Mouse (Mus musculus) hindbrain, embryonic 13.5 days (tissue): Measurements from ENCODE around the gene Antxr2. TPM values are rescaled to one million over a fixed set of nuclear protein-coding genes. Genes with fewer than 3 reads are reported as not detected.

Source experiments
- ATAC-seq: fragments of 200-750 bp; cut with Nextera tagmentation; 2 replicates; pipeline ENCODE4 v1.8.0; 2017; ENCODE audit warnings: moderate TSS enrichment; ENCODE audit not compliant: low FRiP score
- H3K27ac ChIP-seq: fragments of 300-500 bp; sonication (generic); 2 replicates; pipeline ENCODE4 v1.5.1; 2015; ENCODE audit warnings: inconsistent platforms, mild to moderate bottlenecking, moderate library complexity
- H3K27me3 ChIP-seq: fragments of 300-500 bp; sonication (generic); 2 replicates; pipeline ENCODE4 v1.6.1; 2015; ENCODE audit warnings: mild to moderate bottlenecking, inconsistent platforms
- H3K36me3 ChIP-seq: fragments of 300-500 bp; sonication (generic); 2 replicates; pipeline ENCODE4 v1.6.1; 2015; ENCODE audit warnings: mild to moderate bottlenecking, inconsistent platforms
- H3K4me1 ChIP-seq: fragments of 300-500 bp; sonication (generic); replicated peaks from 2 replicates; pipeline ENCODE4 v1.6.1; 2015; ENCODE audit warnings: inconsistent platforms
- H3K4me2 ChIP-seq: fragments of 300-500 bp; sonication (generic); 2 replicates; pipeline ENCODE4 v1.6.1; 2015; ENCODE audit warnings: inconsistent platforms, mild to moderate bottlenecking, moderate library complexity
- H3K4me3 ChIP-seq: fragments of 300-500 bp; sonication (generic); 2 replicates; pipeline ENCODE4 v1.5.1; 2015; ENCODE audit warnings: mild to moderate bottlenecking, inconsistent platforms
- H3K9ac ChIP-seq: fragments of 300-500 bp; sonication (generic); 2 replicates; pipeline ENCODE4 v1.6.1; 2015; ENCODE audit warnings: mild to moderate bottlenecking, inconsistent platforms
- H3K9me3 ChIP-seq: fragments of 300-500 bp; sonication (generic); 2 replicates; pipeline ENCODE4 v1.6.1; 2016; ENCODE audit warnings: inconsistent platforms
- WGBS: fragments of 180-500 bp; shearing (Covaris S2); methylation state at CpG from one replicate; pipeline ENCODE4 v1.1.7; 2015; 5-methylcytosine and 5-hydroxymethylcytosine counted together
- polyA plus RNA-seq: library from polyadenylated mRNA; unstranded; fragments of >200 nt; fragmentation: Nextera tagmentation; extraction: Ambion mirVana; gene quantifications from 2 replicates; pipeline ENCODE4 v1.2.1, GENCODE M21; 2015

The Antxr2 gene
- polyA plus RNA-seq, 1 experiment from 2014 or later = 4.6 TPM

- Histone ChIP-seq H3K27ac (no peak overlapping the region), H3K4me1 (no peaks in the 10 kb centered on the region), H3K9me3 (no peaks in the 10 kb centered on the region), H3K4me3 (no peak overlapping the region), H3K36me3 (no peaks in the 10 kb centered on the region), H3K27me3 (no peaks in the 10 kb centered on the region), H3K4me2 (no peak overlapping the region), H3K9ac (no peak overlapping the region)
- WGBS = 76% methylated on average over 1 of the region's 1 CpGs
- ATAC-seq = no peak
These were observed 57.5 kb downstream of the Antxr2 start for GRCm38 (mm10) chr5:97973293-97973692.

- 68% methylated on average over 4 of the region's 4 CpGs for WGBS
These were observed 58.8 kb downstream of the Antxr2 start for GRCm38 (mm10) chr5:97972029-97972428.

GRCm38 (mm10) chr5:97971236-97971635, 59.6 kb downstream of the Antxr2 start:
- no peak for ATAC-seq
- WGBS = 51% methylated on average over 3 of the region's 3 CpGs
- no peaks in the 10 kb centered on the region for H3K9me3 ChIP-seq
- no peak overlapping the region for H3K4me3 ChIP-seq
- no peaks in the 10 kb centered on the region for H3K36me3 ChIP-seq
- H3K27ac ChIP-seq = no peak overlapping the region
- H3K4me2 ChIP-seq = no peak overlapping the region
- no peaks in the 10 kb centered on the region for H3K27me3 ChIP-seq
- no peak overlapping the region for H3K9ac ChIP-seq
- no peaks in the 10 kb centered on the region for H3K4me1 ChIP-seq

More at GRCm38 (mm10) chr5:97972029-97972428, 58.8 kb downstream of the Antxr2 start:
- H3K4me3 ChIP-seq = no peak overlapping the region
- H3K36me3 ChIP-seq = no peaks in the 10 kb centered on the region
- no peak overlapping the region for H3K27ac ChIP-seq
- no peaks in the 10 kb centered on the region for H3K4me1 ChIP-seq
- no peak overlapping the region for H3K4me2 ChIP-seq
- H3K9me3 ChIP-seq = no peaks in the 10 kb centered on the region
- no peak overlapping the region for H3K9ac ChIP-seq
- H3K27me3 ChIP-seq = no peaks in the 10 kb centered on the region
- no peak for ATAC-seq

- Histone ChIP-seq H3K36me3 (no peaks in the 10 kb centered on the region), H3K4me3 (no peak overlapping the region), H3K27ac (no peak overlapping the region), H3K4me2 (no peak overlapping the region), H3K9ac (no peak overlapping the region), H3K9me3 (no peaks in the 10 kb centered on the region), H3K4me1 (no peaks in the 10 kb centered on the region), H3K27me3 (no peaks in the 10 kb centered on the region)
- 83% methylated on average over 5 of the region's 5 CpGs for WGBS
- no peak for ATAC-seq
These were observed 63.8 kb downstream of the Antxr2 start for GRCm38 (mm10) chr5:97967044-97967443.

- no peak for ATAC-seq
- no peak overlapping the region for H3K4me2 ChIP-seq
These were observed 64.7 kb downstream of the Antxr2 start for GRCm38 (mm10) chr5:97966101-97966500.

GRCm38 (mm10) chr5:97964444-97964843, 66.4 kb downstream of the Antxr2 start:
- Histone ChIP-seq H3K9me3 (no peaks in the 10 kb centered on the region), H3K4me2 (no peak overlapping the region), H3K27me3 (no peaks in the 10 kb centered on the region), H3K27ac (no peak overlapping the region), H3K9ac (no peak overlapping the region), H3K36me3 (no peaks in the 10 kb centered on the region), H3K4me1 (no peaks in the 10 kb centered on the region), H3K4me3 (no peak overlapping the region)
- no peak for ATAC-seq
- WGBS = 80% methylated on average over 2 of the region's 2 CpGs

More at GRCm38 (mm10) chr5:97966101-97966500, 64.7 kb downstream of the Antxr2 start:
- H3K4me3 ChIP-seq = no peak overlapping the region
- H3K4me1 ChIP-seq = no peaks in the 10 kb centered on the region
- no peak overlapping the region for H3K9ac ChIP-seq
- no peaks in the 10 kb centered on the region for H3K36me3 ChIP-seq
- no peak overlapping the region for H3K27ac ChIP-seq
- H3K9me3 ChIP-seq = no peaks in the 10 kb centered on the region
- no peaks in the 10 kb centered on the region for H3K27me3 ChIP-seq

GRCm38 (mm10) chr5:97962512-97962911, 68.3 kb downstream of the Antxr2 start:
- Histone ChIP-seq H3K27ac (no peak overlapping the region), H3K4me3 (no peak overlapping the region), H3K27me3 (no peaks in the 10 kb centered on the region), H3K9ac (no peak overlapping the region), H3K9me3 (no peaks in the 10 kb centered on the region), H3K4me1 (no peaks in the 10 kb centered on the region), H3K4me2 (no peak overlapping the region), H3K36me3 (no peaks in the 10 kb centered on the region)
- 91% methylated on average over 3 of the region's 3 CpGs for WGBS
- no peak for ATAC-seq

- ATAC-seq = no peak
- Histone ChIP-seq H3K4me2 (no peak overlapping the region), H3K36me3 (no peaks in the 10 kb centered on the region), H3K9ac (no peak overlapping the region), H3K27me3 (no peaks in the 10 kb centered on the region), H3K4me3 (no peak overlapping the region), H3K4me1 (no peaks in the 10 kb centered on the region), H3K9me3 (no peaks in the 10 kb centered on the region), H3K27ac (no peak overlapping the region)
- WGBS = 89% methylated on average over 7 of the region's 7 CpGs
These were observed 69.1 kb downstream of the Antxr2 start for GRCm38 (mm10) chr5:97961786-97962185.

GRCm38 (mm10) chr5:97959651-97960050, 71.2 kb downstream of the Antxr2 start:
- Histone ChIP-seq H3K36me3 (no peaks in the 10 kb centered on the region), H3K9me3 (no peaks in the 10 kb centered on the region), H3K4me2 (no peak overlapping the region), H3K4me3 (no peak overlapping the region), H3K9ac (no peak overlapping the region), H3K4me1 (no peaks in the 10 kb centered on the region), H3K27me3 (no peaks in the 10 kb centered on the region), H3K27ac (no peak overlapping the region)
- no peak for ATAC-seq
- 80% methylated on average over 2 of the region's 2 CpGs for WGBS

- no peak overlapping the region for H3K27ac ChIP-seq
- 78% methylated on average over 3 of the region's 3 CpGs for WGBS
These were observed 71.8 kb downstream of the Antxr2 start for GRCm38 (mm10) chr5:97959010-97959409.

GRCm38 (mm10) chr5:97957501-97957900, 73.3 kb downstream of the Antxr2 start:
- no peak overlapping the region for H3K4me3 ChIP-seq
- no peak overlapping the region for H3K9ac ChIP-seq
- H3K4me1 ChIP-seq = no peaks in the 10 kb centered on the region
- no peak for ATAC-seq
- no peaks in the 10 kb centered on the region for H3K36me3 ChIP-seq
- no peaks in the 10 kb centered on the region for H3K27me3 ChIP-seq
- no peaks in the 10 kb centered on the region for H3K9me3 ChIP-seq
- no peak overlapping the region for H3K27ac ChIP-seq
- 88% methylated on average over 5 of the region's 5 CpGs for WGBS
- H3K4me2 ChIP-seq = no peak overlapping the region

More at GRCm38 (mm10) chr5:97959010-97959409, 71.8 kb downstream of the Antxr2 start:
- Histone ChIP-seq H3K9me3 (no peaks in the 10 kb centered on the region), H3K4me1 (no peaks in the 10 kb centered on the region), H3K4me2 (no peak overlapping the region), H3K36me3 (no peaks in the 10 kb centered on the region), H3K27me3 (no peaks in the 10 kb centered on the region), H3K9ac (no peak overlapping the region), H3K4me3 (no peak overlapping the region)
- ATAC-seq = no peak

GRCm38 (mm10) chr5:97954193-97954772, 76.6 kb downstream of the Antxr2 start:
- H3K9ac ChIP-seq = no peak overlapping the region
- no peak for ATAC-seq
- H3K9me3 ChIP-seq = no peaks in the 10 kb centered on the region
- H3K27me3 ChIP-seq = no peaks in the 10 kb centered on the region
- no peak overlapping the region for H3K27ac ChIP-seq
- no peaks in the 10 kb centered on the region for H3K36me3 ChIP-seq
- H3K4me1 ChIP-seq = no peaks in the 10 kb centered on the region
- no peak overlapping the region for H3K4me3 ChIP-seq
- WGBS = 83% methylated on average over 5 of the region's 5 CpGs
- H3K4me2 ChIP-seq = no peak overlapping the region

- no peak overlapping the region for H3K9ac ChIP-seq
- 69% methylated on average over 11 of the region's 11 CpGs for whole genome bisulfite sequencing
- H3K9me3 ChIP-seq = no peaks in the 10 kb centered on the region
- H3K4me1 ChIP-seq = no peaks in the 10 kb centered on the region
- no peak overlapping the region for H3K4me2 ChIP-seq
- H3K4me3 ChIP-seq = no peak overlapping the region
- H3K27ac ChIP-seq = no peak overlapping the region
- no peaks in the 10 kb centered on the region for H3K36me3 ChIP-seq
- H3K27me3 ChIP-seq = no peaks in the 10 kb centered on the region
- ATAC-seq = no peak
These were observed 77.5 kb downstream of the Antxr2 start for GRCm38 (mm10) chr5:97953241-97953920.
